Mouse (Mus musculus): ENCODE data around the gene Arih2. TPM values are rescaled to one million over a fixed set of nuclear protein-coding genes. Genes with fewer than 3 reads are reported as not detected.

The Arih2 gene
- polyA plus RNA-seq, 1 experiment: 143 TPM

- TF ChIP-seq CTCF (IDR thresholded peaks at IDR 0.05; ENCODE audit: control insufficient read depth, insufficient read depth, insufficient replicate concordance, low read depth, low read length): no peak
- no peak for TF ChIP-seq POLR2A (IDR thresholded peaks at IDR 0.05; ENCODE audit: control insufficient read depth, low read depth, low read length)
- Histone ChIP-seq H3K36me3 (ENCODE audit: control insufficient read depth, insufficient read depth, low read length) (no peaks in the 10 kb centered on the region), H3K27ac (ENCODE audit: control insufficient read depth, insufficient read depth, low read depth, low read length) (peak overlapping the region; percentile 85), H3K4me3 (ENCODE audit: control insufficient read depth, low read depth, low read length) (peak overlapping the region; percentile 93), H3K4me1 (ENCODE audit: control insufficient read depth, insufficient read depth, low read length) (peaks cover 20% of the 10 kb centered on the region), H3K27me3 (ENCODE audit: control insufficient read depth, insufficient read depth, low read length) (no peaks in the 10 kb centered on the region)
Measured at GRCm38 (mm10) chr9:108579344-108579690, 69.9 kb downstream of the Arih2 start.

- peak within 1 kb of the TSS; percentile 85 for H3K27ac ChIP-seq (ENCODE audit: control insufficient read depth, insufficient read depth, low read depth, low read length)
- TF ChIP-seq POLR2A (IDR thresholded peaks at IDR 0.05; ENCODE audit: control insufficient read depth, low read depth, low read length) (peak; percentile 74), CTCF (IDR thresholded peaks at IDR 0.05; ENCODE audit: control insufficient read depth, insufficient read depth, insufficient replicate concordance, low read depth, low read length) (0 out of 2 replicates have a peak, but pooled peaks have one; percentile 2)
- no peaks in the 10 kb centered on the region for H3K27me3 ChIP-seq (ENCODE audit: control insufficient read depth, insufficient read depth, low read length)
- peaks cover 20% of the 10 kb centered on the region for H3K4me1 ChIP-seq (ENCODE audit: control insufficient read depth, insufficient read depth, low read length)
- H3K4me3 ChIP-seq (ENCODE audit: control insufficient read depth, low read depth, low read length): peak within 1 kb of the TSS; percentile 93
- no peaks in the 10 kb centered on the region for H3K36me3 ChIP-seq (ENCODE audit: control insufficient read depth, insufficient read depth, low read length)
Measured at GRCm38 (mm10) chr9:108578545-108579343, 70.4 kb downstream of the Arih2 start, which contains the start of gene Wdr6. Gene Wdr6, minus strand, starts transcription at chr9:108578739.

GRCm38 (mm10) chr9:108577934-108578544 lies 71.1 kb downstream of the Arih2 start:
- H3K4me1 ChIP-seq (ENCODE audit: control insufficient read depth, insufficient read depth, low read length): peaks cover 20% of the 10 kb centered on the region
- peak overlapping the region; percentile 93 for H3K4me3 ChIP-seq (ENCODE audit: control insufficient read depth, low read depth, low read length)
- no peaks in the 10 kb centered on the region; the same call in 1 of the 2 replicates for H3K36me3 ChIP-seq (ENCODE audit: control insufficient read depth, insufficient read depth, low read length)

GRCm38 (mm10) chr9:108577025-108577424 lies 72.2 kb downstream of the Arih2 start:
- H3K4me1 ChIP-seq (ENCODE audit: control insufficient read depth, insufficient read depth, low read length): peaks cover 20% of the 10 kb centered on the region

More at GRCm38 (mm10) chr9:108577934-108578544, 71.1 kb downstream of the Arih2 start:
- H3K27me3 ChIP-seq (ENCODE audit: control insufficient read depth, insufficient read depth, low read length): no peaks in the 10 kb centered on the region
- TF ChIP-seq POLR2A (IDR thresholded peaks at IDR 0.05; ENCODE audit: control insufficient read depth, low read depth, low read length): no peak
- no peak for TF ChIP-seq CTCF (IDR thresholded peaks at IDR 0.05; ENCODE audit: control insufficient read depth, insufficient read depth, insufficient replicate concordance, low read depth, low read length)
- peak overlapping the region; percentile 83 for H3K27ac ChIP-seq (ENCODE audit: control insufficient read depth, insufficient read depth, low read depth, low read length)

GRCm38 (mm10) chr9:108575321-108576297 lies 73.6 kb downstream of the Arih2 start:
- TF ChIP-seq CTCF (IDR thresholded peaks at IDR 0.05; ENCODE audit: control insufficient read depth, insufficient read depth, insufficient replicate concordance, low read depth, low read length) (no peak), POLR2A (IDR thresholded peaks at IDR 0.05; ENCODE audit: control insufficient read depth, low read depth, low read length) (no peak)
- H3K27me3 ChIP-seq (ENCODE audit: control insufficient read depth, insufficient read depth, low read length): no peaks in the 10 kb centered on the region
- peaks cover 24% of the 10 kb centered on the region for H3K4me1 ChIP-seq (ENCODE audit: control insufficient read depth, insufficient read depth, low read length)
- no peaks in the 10 kb centered on the region; the same call in none of the 2 replicates for H3K36me3 ChIP-seq (ENCODE audit: control insufficient read depth, insufficient read depth, low read length)
- no peak overlapping the region for H3K4me3 ChIP-seq (ENCODE audit: control insufficient read depth, low read depth, low read length)
- no peak overlapping the region for H3K27ac ChIP-seq (ENCODE audit: control insufficient read depth, insufficient read depth, low read depth, low read length)

More at GRCm38 (mm10) chr9:108577025-108577424, 72.2 kb downstream of the Arih2 start:
- no peaks in the 10 kb centered on the region for H3K27me3 ChIP-seq (ENCODE audit: control insufficient read depth, insufficient read depth, low read length)
- TF ChIP-seq POLR2A (IDR thresholded peaks at IDR 0.05; ENCODE audit: control insufficient read depth, low read depth, low read length) (no peak), CTCF (IDR thresholded peaks at IDR 0.05; ENCODE audit: control insufficient read depth, insufficient read depth, insufficient replicate concordance, low read depth, low read length) (no peak)
- H3K4me3 ChIP-seq (ENCODE audit: control insufficient read depth, low read depth, low read length): no peak overlapping the region
- H3K27ac ChIP-seq (ENCODE audit: control insufficient read depth, insufficient read depth, low read depth, low read length): no peak overlapping the region
- H3K36me3 ChIP-seq (ENCODE audit: control insufficient read depth, insufficient read depth, low read length): no peaks in the 10 kb centered on the region; the same call in 1 of the 2 replicates

GRCm38 (mm10) chr9:108574921-108575320 lies 74.3 kb downstream of the Arih2 start:
- TF ChIP-seq CTCF (IDR thresholded peaks at IDR 0.05; ENCODE audit: control insufficient read depth, insufficient read depth, insufficient replicate concordance, low read depth, low read length): no peak
- TF ChIP-seq POLR2A (IDR thresholded peaks at IDR 0.05; ENCODE audit: control insufficient read depth, low read depth, low read length): no peak
- Histone ChIP-seq H3K4me1 (ENCODE audit: control insufficient read depth, insufficient read depth, low read length) (peaks cover 31% of the 10 kb centered on the region), H3K27me3 (ENCODE audit: control insufficient read depth, insufficient read depth, low read length) (no peaks in the 10 kb centered on the region), H3K27ac (ENCODE audit: control insufficient read depth, insufficient read depth, low read depth, low read length) (no peak overlapping the region), H3K36me3 (ENCODE audit: control insufficient read depth, insufficient read depth, low read length) (no peaks in the 10 kb centered on the region; the same call in none of the 2 replicates), H3K4me3 (ENCODE audit: control insufficient read depth, low read depth, low read length) (no peak overlapping the region)
